Mouse (Mus musculus) stomach, adult 2 months (tissue): ENCODE measurements around the gene Sigirr. TPM values are rescaled to one million over a fixed set of nuclear protein-coding genes. Genes with fewer than 3 reads are reported as not detected.

Experiments used
- polyA plus RNA-seq: library from polyadenylated mRNA; depleted of rRNA; stranded (reverse); fragments of >200 nt; gene quantifications from 2 replicates; pipeline ENCODE4 v1.2.3, GENCODE M21; 2012; rRNA removed

Sigirr gene
- 18.7 and 23.0 TPM in 2 replicates for polyA plus RNA-seq

DNA sequence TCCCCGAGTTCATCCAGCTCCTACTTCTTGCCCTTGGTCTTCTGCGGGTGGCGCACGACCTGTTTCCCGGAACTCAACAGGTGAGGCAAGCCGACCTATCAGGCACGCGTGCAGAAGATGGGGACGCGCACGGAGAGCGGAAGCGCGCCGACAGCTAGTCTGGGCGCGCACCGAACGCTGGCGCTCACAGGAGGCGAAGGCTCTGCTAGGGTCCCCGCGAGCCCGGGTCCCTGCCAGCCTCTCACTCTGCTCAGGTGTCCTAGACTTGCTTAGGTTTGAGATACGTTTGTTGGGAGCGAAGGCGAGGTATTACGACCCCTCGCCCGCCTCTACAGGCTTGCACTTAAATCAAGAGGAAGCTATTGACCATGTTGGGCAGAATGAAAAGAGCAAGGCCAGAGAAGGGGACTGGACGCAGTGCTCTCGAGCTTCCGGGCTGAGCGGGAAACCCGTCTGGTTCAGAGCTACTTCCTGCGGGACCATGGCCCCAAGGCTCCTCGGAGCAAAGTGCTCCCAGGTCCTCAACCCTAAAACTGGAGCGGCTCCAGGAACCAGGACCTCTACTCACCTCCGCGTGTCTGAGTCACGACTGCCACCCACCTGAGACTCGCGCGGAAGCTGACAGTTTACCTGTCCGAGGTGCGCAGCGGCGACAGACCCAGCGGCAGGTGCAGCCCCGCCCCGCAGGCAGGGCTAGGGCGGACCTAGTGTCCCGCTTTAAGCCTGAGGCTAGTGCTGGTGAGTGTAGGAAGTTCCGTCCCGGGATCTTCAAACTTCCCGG lies at the start of gene Sigirr:
Gene Sigirr (minus strand): TSS at position 662 of the 781 bp plus-strand sequence.

DNA sequence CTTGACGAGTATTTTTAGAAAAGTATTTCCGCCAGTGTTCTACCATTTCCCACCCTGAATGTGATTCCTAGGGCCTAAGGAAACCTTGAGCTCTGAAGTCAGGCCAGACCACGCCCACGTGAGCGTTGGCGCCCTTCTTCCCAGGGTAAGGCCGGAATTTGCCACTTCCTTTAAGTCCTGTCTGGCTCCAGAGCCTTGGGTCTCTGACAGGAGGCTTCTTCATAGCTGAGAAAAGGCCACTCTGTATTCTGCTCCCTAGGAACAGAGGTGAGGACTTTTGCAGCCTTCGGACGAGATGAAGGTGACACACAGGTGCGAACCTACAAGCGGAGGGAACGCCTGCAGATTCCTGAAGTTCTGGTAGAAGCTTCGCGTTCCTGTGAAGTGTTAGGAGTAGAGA lies 21.9 kb upstream of the Sigirr start, which contains the start of gene Ptdss2:
Gene Ptdss2 (plus strand): TSS at position 138 of the 400 bp plus-strand sequence.

DNA sequence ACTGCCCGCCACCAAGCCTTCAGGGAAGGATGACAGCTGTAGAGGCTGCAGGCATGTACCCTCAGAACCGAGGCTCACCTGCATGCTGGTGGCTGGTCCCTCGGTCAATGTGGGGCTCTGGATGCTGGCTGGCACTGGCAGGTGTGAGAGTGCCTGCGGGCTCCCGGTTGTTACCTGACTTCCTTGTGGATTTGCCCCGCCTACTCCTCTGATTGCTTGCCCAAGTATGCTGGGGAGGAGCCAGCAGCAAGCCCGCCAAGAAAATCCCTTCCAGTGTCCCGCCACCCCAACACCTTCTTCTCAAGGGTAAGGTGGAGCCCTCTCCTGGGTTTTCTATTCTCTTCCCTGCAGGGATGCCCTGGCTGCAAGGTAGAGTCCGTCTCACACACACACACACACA lies 17.3 kb upstream of the Sigirr start, which contains the start of gene Ano9:
Gene Ano9 (minus strand): TSS at position 171 of the 400 bp plus-strand sequence.

DNA sequence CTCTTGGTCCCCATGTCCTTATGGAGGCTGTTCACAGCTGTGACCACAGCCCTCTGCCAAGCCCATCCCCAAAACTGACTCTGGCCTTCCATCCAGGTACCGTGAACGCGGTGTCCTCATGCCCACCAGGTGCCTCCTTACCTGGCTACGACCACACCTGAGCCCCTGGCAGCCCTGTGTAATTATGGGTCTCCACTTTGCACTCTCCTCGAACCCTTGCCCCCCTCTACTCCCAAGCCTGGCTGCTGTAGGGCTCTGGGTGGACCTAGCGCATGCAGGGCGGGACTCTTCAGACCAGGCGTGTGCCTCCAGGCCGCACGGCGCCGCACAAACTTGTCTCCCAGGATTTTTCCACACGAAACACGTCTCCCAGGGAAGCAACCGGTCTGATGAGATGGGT lies 22.5 kb downstream of the Sigirr start, which contains the start of gene Pkp3:
Gene Pkp3 (plus strand): TSS at position 378 of the 400 bp plus-strand sequence.

DNA sequence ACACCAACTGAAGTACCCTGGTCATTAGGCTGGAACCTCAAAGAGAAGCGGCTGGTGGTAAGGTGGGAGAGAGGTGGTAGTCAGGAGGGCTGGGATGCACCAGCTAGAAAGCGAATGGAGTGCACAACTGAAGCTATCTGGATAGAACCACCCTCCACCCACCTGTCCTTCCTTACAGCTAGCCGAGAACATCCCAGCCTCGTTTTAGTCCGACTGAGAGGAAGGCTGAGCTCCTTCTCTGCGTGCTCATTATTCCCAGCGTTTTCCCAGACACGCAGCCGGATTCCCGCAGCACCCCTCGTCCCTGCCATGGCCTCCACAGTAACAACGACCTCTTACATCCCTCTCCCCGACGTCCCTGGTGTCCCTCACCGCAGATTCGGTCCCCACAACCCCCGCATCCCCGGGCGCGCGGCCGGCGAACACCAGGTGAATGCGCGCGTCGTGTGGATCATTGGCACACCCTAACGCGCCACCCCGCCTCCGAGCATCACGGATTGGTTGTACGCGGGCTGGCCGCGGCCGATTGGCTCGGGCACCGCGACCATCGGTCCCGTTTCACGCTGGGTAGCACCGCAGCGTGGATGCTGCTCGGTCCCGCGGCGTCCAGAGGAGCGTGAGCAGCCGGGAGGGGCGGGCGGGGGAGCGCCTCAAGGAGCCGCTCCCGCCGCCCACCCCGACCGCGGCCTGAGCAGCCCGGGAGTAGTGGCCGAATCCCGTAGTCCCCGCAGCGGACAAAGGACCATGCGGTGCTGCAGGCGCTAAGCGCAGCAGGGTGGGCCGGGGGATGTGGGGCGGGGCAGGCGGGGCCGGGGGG lies 39.7 kb downstream of the Sigirr start, which contains the start of gene B4galnt4:
Gene B4galnt4 (plus strand): TSS at position 679 of the 817 bp plus-strand sequence.

Other genes starting within 250 kb of the Sigirr start
- not detected in 2 replicates for gene Gm45785, start 244.2 kb downstream of the Sigirr start, polyA plus RNA-seq
- gene Ric8a, start 243.6 kb downstream of the Sigirr start, polyA plus RNA-seq = 38.8 and 38.9 TPM in 2 replicates
- gene Bet1l, start 243.0 kb downstream of the Sigirr start, polyA plus RNA-seq = 7.5 and 8.6 TPM in 2 replicates
- 26.4 and 30.2 TPM in 2 replicates for gene Psmd13, start 218.6 kb downstream of the Sigirr start, polyA plus RNA-seq
- gene Sirt3, start 218.3 kb downstream of the Sigirr start, polyA plus RNA-seq = 12.7 and 14.2 TPM in 2 replicates
- 24.9 and 30.2 TPM in 2 replicates for gene Cox8b, start 200.1 kb downstream of the Sigirr start, polyA plus RNA-seq
- 0.08 and 0.19 TPM in 2 replicates for gene Nlrp6, start 179.7 kb downstream of the Sigirr start, polyA plus RNA-seq
- 13.5 and 15.5 TPM in 2 replicates for gene Pgghg, start 159.2 kb downstream of the Sigirr start, polyA plus RNA-seq
- gene Ifitm5, start 150.3 kb downstream of the Sigirr start, polyA plus RNA-seq = 0.67 and 1.3 TPM in 2 replicates
- not detected in 2 replicates for gene Gm45717, start 144.6 kb downstream of the Sigirr start, polyA plus RNA-seq
- 255 and 272 TPM in 2 replicates for gene Ifitm2, start 144.6 kb downstream of the Sigirr start, polyA plus RNA-seq
- 46.7 and 48.2 TPM in 2 replicates for gene Ifitm1, start 133.4 kb downstream of the Sigirr start, polyA plus RNA-seq
- gene Ifitm3, start 89.8 kb downstream of the Sigirr start, polyA plus RNA-seq = 83.2 and 93.7 TPM in 2 replicates
- gene Ifitm6, start 82.6 kb downstream of the Sigirr start, polyA plus RNA-seq = 0.83 and 1.1 TPM in 2 replicates
- not detected in 2 replicates for gene Gm17387, start 71.4 kb downstream of the Sigirr start, polyA plus RNA-seq
- 1.2 and 1.6 TPM in 2 replicates for gene B4galnt4, start 39.5 kb downstream of the Sigirr start, polyA plus RNA-seq
- 87.1 and 93.8 TPM in 2 replicates for gene Pkp3, start 22.4 kb downstream of the Sigirr start, polyA plus RNA-seq
- 18.4 and 22.0 TPM in 2 replicates for gene Ano9, start 17.2 kb upstream of the Sigirr start, polyA plus RNA-seq
- gene Ptdss2, start 21.8 kb upstream of the Sigirr start, polyA plus RNA-seq = 9.4 and 13.8 TPM in 2 replicates
- 80.4 and 88.4 TPM in 2 replicates for gene Rnh1, start 72.3 kb upstream of the Sigirr start, polyA plus RNA-seq
- 44.2 and 44.7 TPM in 2 replicates for gene Hras, start 93.4 kb upstream of the Sigirr start, polyA plus RNA-seq
- 2.5 and 2.6 TPM in 2 replicates for gene Lrrc56, start 93.6 kb upstream of the Sigirr start, polyA plus RNA-seq
- 3.7 and 6.7 TPM in 2 replicates for gene Lmntd2, start 113.5 kb upstream of the Sigirr start, polyA plus RNA-seq
- 85.9 and 98.2 TPM in 2 replicates for gene Rassf7, start 115.3 kb upstream of the Sigirr start, polyA plus RNA-seq
- 15.5 and 16.7 TPM in 2 replicates for gene Phrf1, start 128.2 kb upstream of the Sigirr start, polyA plus RNA-seq
- 43.3 and 72.0 TPM in 2 replicates for gene Irf7, start 165.9 kb upstream of the Sigirr start, polyA plus RNA-seq
- 1.7 and 3.0 TPM in 2 replicates for gene Cdhr5, start 176.2 kb upstream of the Sigirr start, polyA plus RNA-seq
- gene Sct, start 178.6 kb upstream of the Sigirr start, polyA plus RNA-seq = 0.56 and 1.6 TPM in 2 replicates
- gene Drd4, start 191.4 kb upstream of the Sigirr start, polyA plus RNA-seq = not detected in 2 replicates
- 10.8 and 14.7 TPM in 2 replicates for gene Deaf1, start 227.1 kb upstream of the Sigirr start, polyA plus RNA-seq
- 8.8 and 10.4 TPM in 2 replicates for gene Tmem80, start 227.2 kb upstream of the Sigirr start, polyA plus RNA-seq
- 120 and 128 TPM in 2 replicates for gene Eps8l2, start 238.3 kb upstream of the Sigirr start, polyA plus RNA-seq